Mouse (Mus musculus) heart, adult 11 months (tissue): ENCODE results near the gene Hspa5.
A peak's percentile ranks its signal among the peaks of the same experiment; 100 is the strongest.
"Not testable (repeated sequence)": the region's sequence is repeated elsewhere in the genome, so short reads cannot be mapped to it uniquely, and the experiment has no call there.

ENCODE experiments used
- DNase-seq: peaks from one replicate; pipeline ENCODE4 v3.0.0; 2022

The Hspa5 gene

DNA sequence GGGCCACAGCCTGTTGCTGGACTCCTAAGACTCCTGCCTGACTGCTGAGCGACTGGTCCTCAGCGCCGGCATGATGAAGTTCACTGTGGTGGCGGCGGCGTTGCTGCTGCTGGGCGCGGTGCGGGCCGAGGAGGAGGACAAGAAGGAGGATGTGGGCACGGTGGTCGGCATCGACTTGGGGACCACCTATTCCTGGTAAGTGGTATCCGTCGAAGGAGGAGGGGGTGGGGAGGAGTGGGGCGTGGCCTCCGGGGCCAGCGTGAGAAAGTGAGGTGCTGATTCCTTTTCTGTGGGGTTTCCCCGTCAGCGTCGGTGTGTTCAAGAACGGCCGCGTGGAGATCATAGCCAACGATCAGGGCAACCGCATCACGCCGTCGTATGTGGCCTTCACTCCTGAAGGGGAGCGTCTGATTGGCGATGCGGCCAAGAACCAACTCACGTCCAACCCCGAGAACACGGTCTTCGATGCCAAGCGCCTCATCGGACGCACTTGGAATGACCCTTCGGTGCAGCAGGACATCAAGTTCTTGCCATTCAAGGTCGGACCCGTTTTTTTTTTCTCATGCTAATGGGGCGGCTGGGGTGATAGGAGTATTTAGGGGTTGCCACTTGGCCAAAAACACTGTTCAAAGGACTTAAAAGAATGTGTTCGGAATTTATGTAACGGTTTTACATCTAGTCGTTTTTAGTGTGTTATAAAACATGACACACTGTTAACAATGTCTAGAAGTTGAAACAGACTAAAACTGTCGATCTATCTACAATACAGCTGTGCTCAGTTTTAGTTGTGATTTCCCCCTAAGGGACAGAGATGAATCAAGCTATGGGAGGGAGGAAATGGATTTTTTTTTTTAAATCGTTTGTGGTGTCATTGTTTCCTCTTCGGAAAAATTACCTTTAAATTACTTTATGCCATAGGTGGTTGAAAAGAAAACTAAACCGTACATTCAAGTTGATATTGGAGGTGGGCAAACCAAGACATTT, 774 bp downstream of the Hspa5 start:
- peak; percentile 2 for DNase-seq

DNA sequence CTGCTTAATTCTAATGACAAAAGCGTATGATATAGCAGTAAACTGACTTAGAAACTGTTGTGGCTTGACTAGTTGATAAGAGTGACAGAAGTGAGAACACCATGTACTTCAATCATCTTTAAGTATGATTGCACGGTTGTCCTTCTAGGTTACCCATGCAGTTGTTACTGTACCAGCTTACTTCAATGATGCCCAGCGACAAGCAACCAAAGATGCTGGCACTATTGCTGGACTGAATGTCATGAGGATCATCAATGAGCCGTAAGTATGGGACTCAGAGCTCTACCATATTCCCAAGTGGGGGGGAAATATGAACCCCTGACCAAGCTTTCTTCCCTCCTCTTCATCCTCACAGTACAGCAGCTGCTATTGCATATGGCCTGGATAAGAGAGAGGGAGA, 1.9 kb downstream of the Hspa5 start:
- no peak for DNase-seq

- peak; percentile 68 for DNase-seq
Observed at GRCm38 (mm10) chr2:34774493-34774892, 2.7 kb downstream of the Hspa5 start.

DNA sequence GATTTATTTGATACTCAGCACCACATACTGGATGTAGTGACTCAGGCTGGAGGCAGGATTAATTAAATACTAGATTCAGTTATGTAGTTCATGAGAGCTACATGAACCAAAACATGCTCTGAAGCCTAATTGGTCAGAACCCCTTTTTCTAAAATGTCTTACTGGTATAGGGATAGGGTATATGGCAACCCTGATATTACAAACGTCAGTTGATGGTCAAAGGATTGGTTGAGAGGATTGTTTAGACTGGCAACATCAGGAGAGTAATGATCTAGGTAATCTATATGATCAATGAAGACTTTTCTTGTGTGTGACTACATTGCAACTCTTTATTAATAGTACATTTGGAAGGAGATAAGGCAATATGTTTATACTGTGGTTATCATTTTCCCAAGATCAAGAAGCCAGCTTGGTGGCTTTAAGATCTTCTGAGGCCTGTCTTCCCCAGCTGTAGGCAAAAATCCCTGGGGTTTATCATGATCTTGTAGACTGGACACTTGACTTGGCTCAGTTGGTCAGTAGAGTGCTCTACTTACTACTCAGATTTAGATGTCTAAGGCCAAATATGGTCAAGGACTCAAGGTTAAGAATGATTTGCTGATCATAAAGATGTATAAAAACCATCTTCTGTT, 5.6 kb downstream of the Hspa5 start:
- no peak for DNase-seq

DNA sequence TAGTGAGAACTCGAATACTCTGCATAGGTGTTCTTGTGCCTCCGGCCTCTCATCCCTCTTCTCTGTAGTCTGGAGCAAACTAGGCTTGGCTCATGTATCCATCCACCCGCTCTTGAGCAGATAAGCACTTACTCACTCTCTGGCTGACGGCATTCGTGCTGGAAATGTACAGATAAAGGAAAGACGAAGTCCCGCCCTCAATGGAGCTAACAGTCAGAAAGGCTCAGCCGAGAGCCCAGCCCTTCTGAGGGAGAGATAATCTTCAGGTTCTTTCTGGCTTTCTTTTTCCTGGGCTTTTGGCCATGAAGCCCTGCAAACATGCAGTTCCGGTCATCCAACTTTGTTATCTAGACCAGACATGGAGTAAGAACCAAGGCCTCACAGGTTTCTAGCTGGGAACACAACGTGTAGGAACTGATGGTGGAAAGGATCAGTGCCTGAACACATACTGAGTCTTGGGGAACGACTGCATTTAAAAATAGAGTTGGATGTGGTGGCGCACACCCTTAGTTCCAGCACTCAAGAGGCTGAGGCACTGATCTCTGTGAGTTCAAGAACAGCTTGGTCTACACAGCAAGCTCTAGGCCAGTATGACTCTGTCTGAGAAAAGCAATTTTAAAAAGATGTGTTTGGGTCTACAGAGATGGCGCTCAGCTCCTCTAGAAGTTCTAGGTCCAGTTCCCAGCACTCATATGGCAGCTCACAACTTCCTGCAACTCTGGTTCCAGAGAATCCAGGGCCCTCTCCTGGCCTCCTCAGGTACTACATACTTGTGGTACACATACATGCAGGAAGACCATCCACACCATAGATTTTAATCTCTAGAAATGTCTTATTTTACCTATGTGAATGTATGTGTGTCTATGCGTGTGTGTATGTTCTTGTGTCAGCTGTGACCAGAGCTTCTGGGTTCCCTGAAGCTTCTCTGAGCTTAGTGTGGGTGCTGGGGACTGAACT, 11.6 kb downstream of the Hspa5 start:
- DNase-seq = peak; percentile 80

- peak; percentile 88 for DNase-seq
Observed at GRCm38 (mm10) chr2:34784085-34784484, 12.3 kb downstream of the Hspa5 start.

GRCm38 (mm10) chr2:34790282-34790681, 18.5 kb downstream of the Hspa5 start:
- DNase-seq = no peak

- DNase-seq = not testable (repeated sequence)
Observed at GRCm38 (mm10) chr2:34792543-34792942, 20.8 kb downstream of the Hspa5 start.

DNA sequence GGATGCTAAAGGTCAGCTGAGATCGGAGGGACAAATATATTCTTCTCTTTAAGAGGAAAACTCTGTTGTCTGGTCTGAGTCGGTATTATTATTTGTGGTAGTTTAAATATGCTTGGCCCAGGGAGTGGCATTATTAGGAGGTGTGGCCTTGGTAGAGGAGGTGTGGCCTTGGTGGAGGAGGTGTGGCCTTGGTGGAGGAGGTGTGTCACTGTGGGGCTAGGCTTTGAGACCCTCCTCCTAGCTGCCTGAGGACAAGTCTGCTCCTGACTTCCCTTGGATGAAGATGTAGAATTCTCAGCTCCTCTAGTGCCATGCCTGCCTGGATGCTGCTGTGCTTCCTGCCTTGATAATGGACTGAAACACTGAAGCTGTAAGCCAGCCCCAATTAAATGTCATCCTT, 22.7 kb downstream of the Hspa5 start:
- no peak for DNase-seq

DNA sequence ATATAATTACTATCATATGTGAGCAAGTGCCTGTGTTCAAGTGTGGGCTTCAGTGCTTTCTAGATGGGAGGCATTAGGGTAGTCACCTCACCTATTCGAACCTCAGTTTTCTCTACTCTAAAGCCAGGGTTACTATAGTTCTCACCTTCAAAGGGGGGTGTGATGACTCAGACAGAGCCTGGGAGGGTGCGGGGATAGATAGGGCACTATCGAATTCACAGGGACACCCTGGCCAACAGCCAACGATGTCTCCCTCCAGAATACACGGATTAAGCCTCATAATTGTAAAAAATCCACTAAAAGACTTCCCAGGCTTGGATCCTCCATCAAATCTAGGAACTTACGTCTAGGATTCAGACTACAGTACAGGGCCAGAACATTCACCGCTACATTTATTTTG, 23.7 kb downstream of the Hspa5 start:
- no peak for DNase-seq

DNA sequence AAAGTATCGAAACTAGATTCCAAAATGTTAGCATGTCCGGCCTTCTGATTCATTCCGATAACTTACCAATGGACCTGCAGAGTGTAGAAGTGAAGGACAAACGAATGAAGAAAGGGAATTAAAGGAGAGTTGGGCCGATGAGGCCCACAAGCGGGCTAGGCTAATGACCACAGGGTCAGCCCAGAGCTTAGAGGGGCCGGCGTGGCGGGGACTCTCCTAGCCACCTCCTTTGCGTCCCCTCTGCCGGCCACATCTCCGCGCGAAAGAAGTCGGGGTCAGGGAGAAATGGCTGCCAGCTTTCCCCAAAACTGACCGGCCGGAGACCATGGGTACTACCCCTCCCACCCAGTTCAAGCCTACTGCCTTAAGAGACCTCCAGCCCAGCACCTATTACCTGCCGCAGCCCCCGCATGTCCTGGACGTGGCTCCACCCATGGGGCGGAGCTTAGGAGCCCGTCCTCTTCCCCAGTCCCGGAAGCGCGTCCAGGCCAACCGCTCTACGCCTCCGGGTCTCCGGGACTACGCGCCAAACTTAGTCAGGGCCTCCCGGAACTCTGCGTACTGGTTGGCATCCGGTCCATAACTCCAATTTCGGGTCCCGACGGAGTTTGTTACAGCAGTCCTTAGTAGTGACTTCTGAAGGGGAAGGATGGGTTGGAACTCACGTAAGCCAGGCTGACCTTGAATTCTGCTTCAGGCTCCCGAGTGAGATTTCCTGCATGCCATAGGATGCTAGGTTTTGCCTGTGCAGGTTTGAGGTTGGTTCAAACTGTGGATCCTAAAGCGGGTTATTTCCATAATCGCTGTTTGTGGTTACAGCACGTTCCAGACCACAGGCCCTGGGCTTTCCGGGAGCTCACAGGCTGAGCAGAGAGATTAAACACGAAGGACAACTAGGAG, 27.8 kb downstream of the Hspa5 start, which contains the start of gene Rabepk:
TSS of gene Rabepk (minus strand) at position 556 of the 900 bp plus-strand sequence.
- peak; percentile 99 for DNase-seq

DNA sequence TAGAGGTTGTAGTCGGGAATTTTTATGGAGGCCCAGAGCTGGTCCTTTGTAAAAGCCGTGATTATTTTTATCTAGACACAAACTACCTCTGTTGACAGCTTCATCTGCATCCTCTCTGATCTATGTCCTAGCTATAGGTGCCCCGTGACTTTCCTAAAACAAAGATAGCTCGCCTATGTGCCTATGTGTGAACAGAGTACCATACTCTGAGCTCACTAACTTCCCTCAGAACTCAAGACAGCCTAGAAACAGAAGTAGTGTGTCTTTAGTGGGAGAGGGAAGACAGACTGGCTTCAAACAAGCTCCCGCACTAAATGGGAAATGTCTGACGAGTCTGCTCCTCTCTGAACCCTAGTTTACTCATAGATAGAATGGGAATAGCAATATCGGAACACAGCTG, 28.6 kb downstream of the Hspa5 start:
- DNase-seq = peak; percentile 79

DNA sequence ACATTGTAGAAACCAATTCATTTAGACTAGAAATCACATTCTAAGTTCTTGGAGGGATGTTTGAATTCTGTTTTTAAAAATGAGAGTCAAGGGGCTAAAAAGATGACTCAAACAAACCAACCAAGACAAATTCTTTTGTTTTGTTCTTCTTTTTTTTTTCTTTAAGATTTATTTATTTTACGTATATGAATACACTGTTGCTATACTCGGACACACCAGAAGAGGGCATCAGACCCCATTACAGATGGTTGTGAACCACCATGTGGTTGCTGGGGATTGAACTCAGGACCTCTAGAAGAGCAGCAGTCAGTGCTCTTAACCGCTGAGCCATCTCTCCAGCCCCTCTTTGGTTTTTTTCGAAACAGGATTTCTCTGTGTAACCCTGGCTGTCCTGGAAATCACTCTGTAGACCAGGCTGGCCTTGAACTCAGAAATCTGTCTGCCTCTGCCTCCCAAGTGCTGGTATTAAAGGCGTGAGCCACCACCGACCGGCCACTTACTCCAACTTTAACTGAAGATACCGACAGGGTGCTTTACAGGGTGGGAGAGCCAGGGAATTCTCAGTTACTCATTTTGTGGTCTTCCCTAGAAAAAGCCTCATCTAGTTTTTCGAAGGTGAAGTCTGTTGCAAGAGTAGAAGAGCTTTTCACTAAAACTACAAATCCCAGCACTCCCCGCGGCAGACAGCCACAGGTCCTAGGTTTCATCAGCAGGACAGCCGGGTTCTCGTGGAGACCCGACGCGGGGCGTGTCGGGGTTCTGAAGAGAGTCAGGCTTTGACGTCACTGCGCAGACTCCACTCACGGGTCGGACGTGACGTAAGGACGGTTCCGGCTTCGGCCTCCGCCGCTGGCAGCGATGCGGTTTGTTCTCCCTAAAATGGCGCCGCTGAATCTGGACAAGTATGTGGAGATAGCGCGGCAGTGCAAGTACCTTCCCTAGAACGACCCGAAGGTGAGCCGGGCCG, 30.0 kb downstream of the Hspa5 start:
- DNase-seq = peak; percentile 100

- peak; percentile 86 for DNase-seq
Observed at GRCm38 (mm10) chr2:34802565-34803245, 30.9 kb downstream of the Hspa5 start.

GRCm38 (mm10) chr2:34803746-34804145, 32.0 kb downstream of the Hspa5 start:
- peak; percentile 86 for DNase-seq

DNA sequence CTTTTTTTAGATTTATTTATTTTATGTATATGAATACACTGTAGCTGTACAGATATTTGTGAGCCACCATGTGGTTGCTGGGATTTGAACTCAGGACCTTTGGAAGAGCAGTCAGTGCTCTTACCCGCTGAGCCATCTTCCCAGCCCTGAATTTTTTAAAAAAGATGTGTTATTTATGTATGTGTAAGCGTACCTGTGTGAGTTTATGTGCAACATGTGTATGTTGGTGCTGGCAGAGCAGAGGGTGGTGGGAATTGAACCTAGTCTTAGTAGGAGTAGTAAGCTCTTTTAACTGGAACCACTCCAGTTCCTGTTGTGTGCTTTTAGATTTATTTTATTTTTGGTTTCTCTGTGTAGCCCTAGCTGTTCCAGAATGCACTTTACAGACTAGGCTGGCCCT, 32.4 kb downstream of the Hspa5 start:
- DNase-seq = peak; percentile 77

DNA sequence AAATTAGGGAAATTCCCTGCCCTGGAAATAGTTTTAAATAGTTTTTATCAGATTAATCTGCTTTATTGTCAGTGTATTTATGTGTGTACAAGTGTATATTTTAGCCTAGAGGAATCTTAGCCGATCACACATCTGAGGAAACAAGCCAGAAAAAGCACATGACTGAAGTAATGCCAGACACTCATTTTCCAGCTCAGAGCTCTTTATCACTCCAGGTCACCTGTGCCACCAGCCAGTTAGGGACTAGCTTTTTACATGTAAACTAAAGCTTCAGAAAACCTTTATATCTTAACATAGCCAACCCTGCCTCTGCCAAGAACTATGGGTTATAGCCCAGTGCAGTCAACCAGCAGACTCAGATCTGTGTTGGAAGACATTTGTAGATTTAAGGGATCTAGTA, 33.0 kb downstream of the Hspa5 start:
- DNase-seq = peak; percentile 60

GRCm38 (mm10) chr2:34805364-34805950, 33.7 kb downstream of the Hspa5 start:
- peak; percentile 87 for DNase-seq

- DNase-seq = peak; percentile 46
Observed at GRCm38 (mm10) chr2:34808057-34808456, 36.3 kb downstream of the Hspa5 start.
